Mouse (Mus musculus) intestine, embryonic 14.5 days (tissue): ENCODE measurements around the gene Rbm14. TPM values are rescaled to one million over a fixed set of nuclear protein-coding genes. Genes with fewer than 3 reads are reported as not detected.
"Not testable (repeated sequence)": the region's sequence is repeated elsewhere in the genome, so short reads cannot be mapped to it uniquely, and the experiment has no call there.

Source experiments
- ATAC-seq: fragments of 200-750 bp; cut with Nextera tagmentation; replicated peaks from 2 replicates; pipeline ENCODE4 v1.8.0; 2017; ENCODE audit warnings: low read depth, moderate number of reproducible peaks, moderate TSS enrichment, moderate library complexity; ENCODE audit not compliant: low FRiP score, low TSS enrichment
- DNase-seq: peaks from one replicate; pipeline ENCODE4 v3.0.0-alpha.2; 2018; ENCODE audit warnings: low spot score
- H3K27ac ChIP-seq: fragments of 300-500 bp; sonication (generic); 2 replicates; pipeline ENCODE4 v1.5.1; 2014; ENCODE audit warnings: low read depth, mild to moderate bottlenecking, control low read depth
- H3K27me3 ChIP-seq: fragments of 300-500 bp; sonication (generic); replicated peaks from 2 replicates; pipeline ENCODE4 v1.6.1; 2014; ENCODE audit warnings: low read length, control low read depth; ENCODE audit not compliant: control insufficient read depth, insufficient read depth
- H3K36me3 ChIP-seq: fragments of 300-500 bp; sonication (generic); 2 replicates; pipeline ENCODE4 v1.6.1; 2014; ENCODE audit warnings: low read length, control low read depth; ENCODE audit not compliant: control insufficient read depth, insufficient read depth
- H3K4me1 ChIP-seq: fragments of 300-500 bp; sonication (generic); replicated peaks from 2 replicates; pipeline ENCODE4 v1.6.1; 2014; ENCODE audit warnings: low read length, control low read depth, mixed read lengths; ENCODE audit not compliant: control insufficient read depth, insufficient read depth
- H3K4me2 ChIP-seq: fragments of 300-500 bp; sonication (generic); 2 replicates; pipeline ENCODE4 v1.6.1; 2014; ENCODE audit warnings: low read length
- H3K4me3 ChIP-seq: fragments of 300-500 bp; sonication (generic); 2 replicates; pipeline ENCODE4 v1.5.1; 2014; ENCODE audit warnings: low read depth, low read length, control low read depth, mixed read lengths
- H3K9ac ChIP-seq: fragments of 300-500 bp; sonication (generic); 2 replicates; pipeline ENCODE4 v1.6.1; 2014; ENCODE audit warnings: mild to moderate bottlenecking, low read length
- H3K9me3 ChIP-seq: fragments of 300-500 bp; sonication (generic); 2 replicates; pipeline ENCODE4 v1.6.1; 2016; ENCODE audit warnings: low read length, control low read depth; ENCODE audit not compliant: control insufficient read depth
- WGBS: fragments of 180-500 bp; shearing (Covaris S2); extraction: QIAGEN DNeasy Blood & Tissue Kit; methylation state at CpG from one replicate; pipeline ENCODE4 v1.1.7; 2014; 5-methylcytosine and 5-hydroxymethylcytosine counted together
- polyA plus RNA-seq: library from polyadenylated mRNA; unstranded; fragments of >200 nt; fragmentation: Nextera tagmentation; extraction: Ambion mirVana; gene quantifications from 2 replicates; pipeline ENCODE4 v1.2.1, GENCODE M21; 2014

Gene Rbm14
- polyA plus RNA-seq, 1 experiment from 2014 or later = 82.3 TPM

GRCm38 (mm10) chr19:4785206-4785605 lies 26.2 kb downstream of the Rbm14 start:
- no peak for DNase-seq
- no peak overlapping the region for H3K4me3 ChIP-seq
- H3K27ac ChIP-seq = no peak overlapping the region
- H3K9me3 ChIP-seq = no peaks in the 10 kb centered on the region
- no peaks in the 10 kb centered on the region for H3K27me3 ChIP-seq
- H3K4me2 ChIP-seq = no peak overlapping the region
- 90% methylated on average over 7 of the region's 7 CpGs for WGBS
- peaks cover 94% of the 10 kb centered on the region for H3K36me3 ChIP-seq
- H3K9ac ChIP-seq = no peak overlapping the region
- ATAC-seq = no peak
- 0 out of 2 replicates have a peak, but pooled peaks cover under 1% of the 10 kb centered on the region for H3K4me1 ChIP-seq

- no peaks in the 10 kb centered on the region for H3K27me3 ChIP-seq
- H3K4me2 ChIP-seq = no peak overlapping the region
- H3K9me3 ChIP-seq = no peaks in the 10 kb centered on the region
- no peaks in the 10 kb centered on the region for H3K4me1 ChIP-seq
- H3K36me3 ChIP-seq = peaks cover 99% of the 10 kb centered on the region
- no peak for ATAC-seq
- no peak overlapping the region for H3K27ac ChIP-seq
- DNase-seq = no peak
- 85% methylated on average over 2 of the region's 2 CpGs for WGBS
- H3K9ac ChIP-seq = no peak overlapping the region
- H3K4me3 ChIP-seq = no peak overlapping the region
These were observed 28.5 kb downstream of the Rbm14 start for GRCm38 (mm10) chr19:4782891-4783290.

GRCm38 (mm10) chr19:4772785-4773184 lies 38.6 kb downstream of the Rbm14 start:
- Histone ChIP-seq H3K9me3 (no peaks in the 10 kb centered on the region), H3K27me3 (no peaks in the 10 kb centered on the region), H3K36me3 (peaks cover 96% of the 10 kb centered on the region), H3K9ac (no peak overlapping the region), H3K4me1 (no peaks in the 10 kb centered on the region), H3K27ac (no peak overlapping the region), H3K4me3 (no peak overlapping the region), H3K4me2 (no peak overlapping the region)
- 59% methylated on average over 3 of the region's 3 CpGs for WGBS
- ATAC-seq (no peak), DNase-seq (no peak)

GRCm38 (mm10) chr19:4767507-4768148 lies 43.8 kb downstream of the Rbm14 start:
- 78% methylated on average over 12 of the region's 12 CpGs for WGBS
- DNase-seq (no peak), ATAC-seq (no peak)
- H3K9me3 ChIP-seq = no peaks in the 10 kb centered on the region
- no peak overlapping the region for H3K27ac ChIP-seq
- no peak overlapping the region for H3K9ac ChIP-seq
- H3K4me1 ChIP-seq = no peaks in the 10 kb centered on the region
- H3K27me3 ChIP-seq = no peaks in the 10 kb centered on the region
- H3K4me3 ChIP-seq = no peak overlapping the region
- no peak overlapping the region for H3K4me2 ChIP-seq
- H3K36me3 ChIP-seq = peaks cover 92% of the 10 kb centered on the region

GRCm38 (mm10) chr19:4762876-4763275 lies 48.6 kb downstream of the Rbm14 start:
- 0 out of 2 replicates have a peak, but pooled peaks cover 4% of the 10 kb centered on the region for H3K4me1 ChIP-seq
- no peak for DNase-seq
- peaks cover 75% of the 10 kb centered on the region for H3K36me3 ChIP-seq
- no peak overlapping the region for H3K9ac ChIP-seq
- no peaks in the 10 kb centered on the region for H3K9me3 ChIP-seq
- no peak overlapping the region for H3K27ac ChIP-seq
- H3K4me2 ChIP-seq = no peak overlapping the region
- H3K27me3 ChIP-seq = no peaks in the 10 kb centered on the region
- WGBS = 48% methylated on average over 1 of the region's 1 CpGs
- no peak overlapping the region for H3K4me3 ChIP-seq
- ATAC-seq = no peak

GRCm38 (mm10) chr19:4760544-4760943 lies 50.9 kb downstream of the Rbm14 start:
- ATAC-seq, H3K27me3 ChIP-seq, H3K4me2 ChIP-seq, H3K9ac ChIP-seq, DNase-seq, H3K9me3 ChIP-seq, H3K4me1 ChIP-seq, H3K4me3 ChIP-seq, H3K27ac ChIP-seq: not testable (repeated sequence)
- peaks cover 63% of the 10 kb centered on the region for H3K36me3 ChIP-seq
- WGBS = 87% methylated on average over 8 of the region's 8 CpGs

GRCm38 (mm10) chr19:4756921-4757320 lies 54.5 kb downstream of the Rbm14 start:
- peaks cover 27% of the 10 kb centered on the region for H3K36me3 ChIP-seq
- peak overlapping the region; percentile 93 for H3K27ac ChIP-seq
- WGBS = under 1% methylated on average over 9 of the region's 9 CpGs
- no peaks in the 10 kb centered on the region for H3K9me3 ChIP-seq
- peak overlapping the region; percentile 70 for H3K4me3 ChIP-seq
- peak overlapping the region; percentile 84 for H3K9ac ChIP-seq
- no peak for DNase-seq
- H3K4me2 ChIP-seq = peak overlapping the region; percentile 83
- H3K4me1 ChIP-seq = peaks cover 9% of the 10 kb centered on the region; the same call in 1 of the 2 replicates
- no peaks in the 10 kb centered on the region for H3K27me3 ChIP-seq
- no peak; the same call in 1 of the 2 replicates for ATAC-seq

GRCm38 (mm10) chr19:4756193-4756911 lies 55.1 kb downstream of the Rbm14 start, which contains the start of gene Rbm4b:
Gene Rbm4b, plus strand, starts transcription at chr19:4756497.
- Histone ChIP-seq H3K9ac (peak within 1 kb of the TSS; percentile 84), H3K4me3 (peak within 1 kb of the TSS; percentile 70), H3K9me3 (no peaks in the 10 kb centered on the region), H3K4me1 (peaks cover 9% of the 10 kb centered on the region; the same call in 1 of the 2 replicates), H3K27ac (peak within 1 kb of the TSS; percentile 93), H3K4me2 (peak within 1 kb of the TSS; percentile 83), H3K36me3 (peaks cover 21% of the 10 kb centered on the region), H3K27me3 (no peaks in the 10 kb centered on the region)
- ATAC-seq (peak; percentile 91), DNase-seq (peak; percentile 98)
- under 1% methylated on average over 65 of the region's 65 CpGs for WGBS
